Mouse (Mus musculus): Measurements from ENCODE around the gene Olfr983.

GRCm38 (mm10) chr9:40094769-40095168 is 1.4 kb upstream of the Olfr983 start:
- no peak for TF ChIP-seq TAL1 (IDR thresholded peaks at IDR 0.05; ENCODE audit: low read length)
- no peak for TF ChIP-seq GATA1 (IDR thresholded peaks at IDR 0.05; ENCODE audit: low read length)

Data from erythroblast, embryonic 14.5 days (primary cell).